Mouse (Mus musculus) erythroblast, embryonic 14.5 days (primary cell): Measurements from ENCODE around the gene Xrcc1.

Experiments
- GATA1 ChIP-seq: IDR thresholded peaks from 2 replicates; pipeline ENCODE4 v1.6.1; 2012; ENCODE audit warnings: low read length, inconsistent platforms, mixed read lengths
- TAL1 ChIP-seq: IDR thresholded peaks from 3 replicates; pipeline ENCODE4 v1.6.1; 2012; ENCODE audit warnings: low read length, inconsistent platforms, mixed read lengths

- TF ChIP-seq TAL1: no peak
- no peak for TF ChIP-seq GATA1
Measured at GRCm38 (mm10) chr7:24593621-24594308, 47.7 kb downstream of the Xrcc1 start.
